26 mouse cellular contexts compared by ENCODE assay signal in genomic region chr10:119670456-119670855, GRCm38 (mm10).
"Had no signal": no experiment of that assay in that cellular context is flagged by ENCODE, and none has a peak within 500 bp of the region (broad histone marks: within the 10 kb centered on the region; RNA-seq: fewer than 3 reads in every experiment).

No protein-coding gene starts in this region.

- H3K9ac ChIP-seq: kidney, embryonic 15.5 days; limb, embryonic 12.5 days; limb, embryonic 15.5 days; liver, embryonic 14.5 days; lung, embryonic 15.5 days; midbrain, embryonic 12.5 days; midbrain, embryonic 15.5 days; neural tube, embryonic 13.5 days; stomach, embryonic 15.5 days had no signal

- ATAC-seq: midbrain, embryonic 15.5 days had no signal

- H3K36me3 ChIP-seq: kidney, embryonic 15.5 days; limb, embryonic 12.5 days; limb, embryonic 15.5 days; lung, embryonic 15.5 days; midbrain, embryonic 12.5 days; midbrain, embryonic 15.5 days; neural tube, embryonic 13.5 days; stomach, embryonic 15.5 days had no signal

- H3K27me3 ChIP-seq: kidney, embryonic 15.5 days; limb, embryonic 12.5 days; limb, embryonic 15.5 days; lung, embryonic 15.5 days; midbrain, embryonic 12.5 days; midbrain, embryonic 15.5 days; neural tube, embryonic 13.5 days; stomach, embryonic 15.5 days had no signal

- H3K4me3 ChIP-seq: kidney, embryonic 15.5 days; left cerebral cortex, adult 2 months; limb, embryonic 12.5 days; limb, embryonic 15.5 days; lung, embryonic 15.5 days; midbrain, embryonic 12.5 days; midbrain, embryonic 15.5 days; neural tube, embryonic 13.5 days; stomach, embryonic 15.5 days had no signal

- H3K27ac ChIP-seq: kidney, embryonic 15.5 days; left cerebral cortex, adult 2 months; limb, embryonic 12.5 days; limb, embryonic 15.5 days; liver, embryonic 14.5 days; lung, embryonic 15.5 days; midbrain, embryonic 12.5 days; midbrain, embryonic 15.5 days; neural tube, embryonic 13.5 days; stomach, embryonic 15.5 days had no signal

- H3K9me3 ChIP-seq: kidney, embryonic 15.5 days; limb, embryonic 12.5 days; limb, embryonic 15.5 days; lung, embryonic 15.5 days; midbrain, embryonic 12.5 days; midbrain, embryonic 15.5 days; neural tube, embryonic 13.5 days; stomach, embryonic 15.5 days had no signal

- H3K4me1 ChIP-seq: limb, embryonic 15.5 days; lung, embryonic 15.5 days; midbrain, embryonic 15.5 days; stomach, embryonic 15.5 days had no signal

- H3K4me2 ChIP-seq: kidney, embryonic 15.5 days; limb, embryonic 12.5 days; limb, embryonic 15.5 days; liver, embryonic 11.5 days; lung, embryonic 15.5 days; midbrain, embryonic 12.5 days; midbrain, embryonic 15.5 days; neural tube, embryonic 13.5 days; stomach, embryonic 15.5 days had no signal

- DNase-seq: kidney, adult 11 months; kidney, adult 8-10 months; kidney, postnatal 10 days; kidney, postnatal 36 days; layer of hippocampus, postnatal 36 days; left cerebral cortex, postnatal 4 days; lung, adult 18-20 months; lung, postnatal 10 days; lung, postnatal 4 days; retina, postnatal 1 day; right cerebral cortex, postnatal 25 days; spleen, adult 18-20 months; thymus, adult 2 months; thymus, postnatal 14 days; thymus, postnatal 4 days had no signal
